In the genomic region with DNA sequence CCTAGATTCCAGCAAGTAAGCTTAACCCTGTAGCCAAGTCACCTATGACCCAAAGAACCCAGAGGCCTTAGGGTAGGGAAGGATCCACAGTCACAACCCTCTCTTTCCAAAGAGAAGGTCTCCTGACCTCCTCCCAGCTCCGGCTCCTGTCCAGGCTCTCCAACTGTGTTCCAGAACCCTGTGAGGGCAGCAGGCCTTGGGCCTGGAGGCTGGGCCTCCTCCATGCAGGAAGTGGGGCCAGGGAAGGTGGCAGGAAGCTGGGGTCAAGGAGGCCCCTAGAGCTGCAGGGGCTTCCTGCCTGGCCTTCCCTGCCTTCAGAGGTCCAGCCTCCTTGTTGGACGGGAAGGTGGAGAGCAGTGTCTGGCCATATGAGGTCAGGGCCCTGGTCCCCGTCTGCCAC, we compare ENCODE assay signal across 8 mouse cellular contexts. TPM values are rescaled to one million over a fixed set of nuclear protein-coding genes. Genes with fewer than 3 reads are reported as not detected.
DNase-seq lines count a peak whose midpoint lies in the region; ATAC-seq and TF ChIP-seq lines count a peak whose summit lies in the region.

No protein-coding gene starts in this region.

- peaks cover 98% of the 10 kb centered on the region for H3K36me3 ChIP-seq in intestine, embryonic 14.5 days (ENCODE audit: control insufficient read depth, insufficient read depth, low read length)
- H3K36me3 ChIP-seq in intestine, postnatal 0 days (ENCODE audit: control insufficient read depth, insufficient read depth), result peaks cover 68% of the 10 kb centered on the region
- peaks cover 98% of the 10 kb centered on the region for H3K36me3 ChIP-seq in heart, embryonic 10.5 days
- peaks cover 70% of the 10 kb centered on the region for H3K36me3 ChIP-seq in kidney, embryonic 16.5 days (ENCODE audit: insufficient read depth, low read length)
- peaks cover 97% of the 10 kb centered on the region for H3K36me3 ChIP-seq in midbrain, embryonic 14.5 days (ENCODE audit: control insufficient read depth, insufficient read depth, low read length)

- no peak overlapping the region for H3K4me3 ChIP-seq in intestine, embryonic 14.5 days (ENCODE audit: low read depth, low read length)
- H3K4me3 ChIP-seq in intestine, postnatal 0 days (ENCODE audit: low read depth, low read length), result no peak overlapping the region
- 0 out of 2 replicates have a peak overlapping the region, but pooled peaks have one; percentile 0 for H3K4me3 ChIP-seq in heart, embryonic 10.5 days
- H3K4me3 ChIP-seq in kidney, embryonic 16.5 days (ENCODE audit: low read length), result no peak overlapping the region
- no peak overlapping the region for H3K4me3 ChIP-seq in midbrain, embryonic 14.5 days (replicated peaks; ENCODE audit: low read depth, low read length)

- no peak overlapping the region for H3K9ac ChIP-seq in intestine, embryonic 14.5 days (ENCODE audit: low read length)
- H3K9ac ChIP-seq in intestine, postnatal 0 days (ENCODE audit: low read depth, low read length), result no peak overlapping the region
- H3K9ac ChIP-seq in kidney, embryonic 16.5 days (replicated peaks; ENCODE audit: low read length), result no peak overlapping the region; the same call in 1 of the 2 replicates
- no peak overlapping the region for H3K9ac ChIP-seq in midbrain, embryonic 14.5 days (replicated peaks; ENCODE audit: low read length)

- H3K4me2 ChIP-seq in intestine, embryonic 14.5 days (ENCODE audit: low read length), result no peak overlapping the region
- H3K4me2 ChIP-seq in intestine, postnatal 0 days (replicated peaks; ENCODE audit: low read depth), result no peak overlapping the region
- H3K4me2 ChIP-seq in kidney, embryonic 16.5 days (replicated peaks; ENCODE audit: low read depth, low read length), result no peak overlapping the region
- H3K4me2 ChIP-seq in midbrain, embryonic 14.5 days (ENCODE audit: low read length), result no peak overlapping the region

- H3K27ac ChIP-seq in intestine, embryonic 14.5 days (ENCODE audit: low read depth), result peak overlapping the region; percentile 36; the same call in 1 of the 2 replicates
- no peak overlapping the region; the same call in 1 of the 2 replicates for H3K27ac ChIP-seq in intestine, postnatal 0 days (ENCODE audit: low read depth, low read length)
- peak overlapping the region; percentile 80 for H3K27ac ChIP-seq in heart, embryonic 10.5 days
- H3K27ac ChIP-seq in kidney, embryonic 16.5 days (ENCODE audit: low read length), result peak overlapping the region; percentile 59
- peak overlapping the region; percentile 78 for H3K27ac ChIP-seq in midbrain, embryonic 14.5 days (replicated peaks; ENCODE audit: low read depth, low read length)

- H3K9me3 ChIP-seq in intestine, embryonic 14.5 days (ENCODE audit: control insufficient read depth, low read length), result no peaks in the 10 kb centered on the region
- no peaks in the 10 kb centered on the region for H3K9me3 ChIP-seq in intestine, postnatal 0 days (ENCODE audit: control insufficient read depth)
- H3K9me3 ChIP-seq in heart, embryonic 10.5 days, result no peaks in the 10 kb centered on the region
- H3K9me3 ChIP-seq in kidney, embryonic 16.5 days (ENCODE audit: low read length), result no peaks in the 10 kb centered on the region
- H3K9me3 ChIP-seq in midbrain, embryonic 14.5 days (ENCODE audit: control insufficient read depth, low read length), result no peaks in the 10 kb centered on the region

- 73% methylated on average over 3 of the region's 3 CpGs for WGBS in intestine, embryonic 14.5 days
- WGBS in intestine, postnatal 0 days, result 84% methylated on average over 3 of the region's 3 CpGs
- WGBS in heart, embryonic 10.5 days, result 59% methylated on average over 3 of the region's 3 CpGs
- WGBS in kidney, embryonic 16.5 days, result 64% methylated on average over 3 of the region's 3 CpGs
- 90% methylated on average over 3 of the region's 3 CpGs for WGBS in midbrain, embryonic 14.5 days

- no peak for TF ChIP-seq CTCF in intestine, postnatal 0 days (IDR thresholded peaks at IDR 0.05; ENCODE audit: low read depth)

- H3K27me3 ChIP-seq in intestine, embryonic 14.5 days (replicated peaks; ENCODE audit: control insufficient read depth, insufficient read depth, low read length), result no peaks in the 10 kb centered on the region
- no peaks in the 10 kb centered on the region for H3K27me3 ChIP-seq in intestine, postnatal 0 days (replicated peaks; ENCODE audit: control insufficient read depth, insufficient read depth, low read length)
- H3K27me3 ChIP-seq in heart, embryonic 10.5 days (ENCODE audit: insufficient read depth, poor library complexity, severe bottlenecking), result no peaks in the 10 kb centered on the region
- H3K27me3 ChIP-seq in kidney, embryonic 16.5 days (ENCODE audit: insufficient read depth, low read length), result no peaks in the 10 kb centered on the region
- no peaks in the 10 kb centered on the region for H3K27me3 ChIP-seq in midbrain, embryonic 14.5 days (ENCODE audit: control insufficient read depth, insufficient read depth, low read length)

- ATAC-seq in intestine, embryonic 14.5 days (replicated peaks; ENCODE audit: low FRiP score, low TSS enrichment, low read depth), result no peak
- no peak for ATAC-seq in intestine, postnatal 0 days
- peak; percentile 7; the same call in 1 of the 2 replicates for ATAC-seq in kidney, embryonic 16.5 days (ENCODE audit: low FRiP score, low TSS enrichment)
- no peak for ATAC-seq in midbrain, embryonic 14.5 days (ENCODE audit: low FRiP score, low TSS enrichment)

- H3K4me1 ChIP-seq in intestine, embryonic 14.5 days (replicated peaks; ENCODE audit: control insufficient read depth, insufficient read depth, low read length), result no peaks in the 10 kb centered on the region
- H3K4me1 ChIP-seq in intestine, postnatal 0 days (replicated peaks; ENCODE audit: control insufficient read depth, insufficient read depth, low read length), result no peaks in the 10 kb centered on the region
- peaks cover 57% of the 10 kb centered on the region for H3K4me1 ChIP-seq in heart, embryonic 10.5 days
- peaks cover 23% of the 10 kb centered on the region for H3K4me1 ChIP-seq in kidney, embryonic 16.5 days (ENCODE audit: insufficient read depth, low read length)
- peaks cover 18% of the 10 kb centered on the region for H3K4me1 ChIP-seq in midbrain, embryonic 14.5 days (ENCODE audit: control insufficient read depth, insufficient read depth, low read length)

- no peak for DNase-seq in intestine, embryonic 14.5 days (ENCODE audit: low spot score)
- DNase-seq in heart, embryonic 10.5 days (ENCODE audit: low spot score), result no peak
- no peak for DNase-seq in midbrain, embryonic 14.5 days
- DNase-seq in urinary bladder, postnatal 10 days (ENCODE audit: low spot score), result no peak
- DNase-seq in cerebellum, adult 9-10 months, result no peak
- no peak for DNase-seq in frontal cortex, postnatal 10 days (ENCODE audit: low spot score in 2 of 2)

RNA-seq across cellular contexts. Expression of a gene that starts 48.5 kb away (rescaled TPM):
- 12.1 and 12.7 TPM in 2 replicates for polyA plus RNA-seq in intestine, embryonic 14.5 days (2014; fragmentation: Nextera tagmentation; extraction: Ambion mirVana)
- polyA plus RNA-seq in intestine, postnatal 0 days (2015; fragmentation: Nextera tagmentation; extraction: Ambion mirVana), result 3.1 and 4.2 TPM in 2 replicates
- polyA plus RNA-seq in heart, embryonic 10.5 days (2016; fragmentation: Nextera tagmentation; extraction: Ambion mirVana), result 7.7 and 12.9 TPM in 2 replicates
- polyA plus RNA-seq in kidney, embryonic 16.5 days (2015; fragmentation: Nextera tagmentation; extraction: Ambion mirVana), result 13.2 and 14.2 TPM in 2 replicates
- polyA plus RNA-seq in midbrain, embryonic 14.5 days (2014; fragmentation: Nextera tagmentation; extraction: Ambion mirVana), result 20.0 and 25.9 TPM in 2 replicates
